Mouse (Mus musculus) limb, embryonic 11.5 days (tissue): ENCODE measurements around the gene Igsf6. TPM values are rescaled to one million over a fixed set of nuclear protein-coding genes. Genes with fewer than 3 reads are reported as not detected.

Experiments
- ATAC-seq: fragments of 200-750 bp; cut with Nextera tagmentation; 2 replicates; pipeline ENCODE4 v1.8.0; 2017; ENCODE audit warnings: low read depth; ENCODE audit not compliant: insufficient number of reproducible peaks, low FRiP score, low TSS enrichment
- DNase-seq: peaks from one replicate; pipeline ENCODE4 v3.0.0-alpha.2; 2015; ENCODE audit warnings: low spot score
- H3K27ac ChIP-seq: fragments of 300-500 bp; sonication (generic); replicated peaks from 2 replicates; pipeline ENCODE4 v1.5.1; 2014; ENCODE audit warnings: low read depth, mild to moderate bottlenecking, low read length
- H3K27me3 ChIP-seq: fragments of 300-500 bp; sonication (generic); 2 replicates; pipeline ENCODE4 v1.6.1; 2014; ENCODE audit warnings: mild to moderate bottlenecking, low read length, mixed read lengths; ENCODE audit not compliant: control insufficient read depth, insufficient read depth
- H3K36me3 ChIP-seq: fragments of 300-500 bp; sonication (generic); 2 replicates; pipeline ENCODE4 v1.6.1; 2014; ENCODE audit warnings: mild to moderate bottlenecking, low read length, moderate library complexity, mixed read lengths; ENCODE audit not compliant: control insufficient read depth, insufficient read depth
- H3K4me1 ChIP-seq: fragments of 300-500 bp; sonication (generic); 2 replicates; pipeline ENCODE4 v1.6.1; 2014; ENCODE audit warnings: low read length, mixed read lengths; ENCODE audit not compliant: control insufficient read depth, insufficient read depth
- H3K4me2 ChIP-seq: fragments of 300-500 bp; sonication (generic); 2 replicates; pipeline ENCODE4 v1.6.1; 2014; ENCODE audit warnings: low read depth, mild to moderate bottlenecking, moderate library complexity; ENCODE audit not compliant: severe bottlenecking
- H3K4me3 ChIP-seq: fragments of 300-500 bp; sonication (generic); 2 replicates; pipeline ENCODE4 v1.5.1; 2014; ENCODE audit warnings: low read depth, low read length
- H3K9ac ChIP-seq: fragments of 300-500 bp; sonication (generic); 2 replicates; pipeline ENCODE4 v1.6.1; 2014; ENCODE audit warnings: mild to moderate bottlenecking, low read length
- H3K9me3 ChIP-seq: fragments of 300-500 bp; sonication (generic); 2 replicates; pipeline ENCODE4 v1.6.1; 2016; ENCODE audit warnings: low read length; ENCODE audit not compliant: control insufficient read depth
- WGBS: fragments of 180-500 bp; shearing (Covaris S2); extraction: QIAGEN DNeasy Blood & Tissue Kit; methylation state at CpG from one replicate; pipeline ENCODE4 v1.1.7; 2014; 5-methylcytosine and 5-hydroxymethylcytosine counted together
- polyA plus RNA-seq: library from polyadenylated mRNA; unstranded; fragments of >200 nt; fragmentation: Nextera tagmentation; extraction: Ambion mirVana; gene quantifications from 2 replicates; pipeline ENCODE4 v1.2.1, GENCODE M21; 2014

The Igsf6 gene
- polyA plus RNA-seq, 1 experiment from 2014 or later: 1.1 TPM

GRCm38 (mm10) chr7:121045671-121046453 lies 28.5 kb downstream of the Igsf6 start:
- Histone ChIP-seq H3K27me3 (no peaks in the 10 kb centered on the region), H3K36me3 (no peaks in the 10 kb centered on the region), H3K9ac (no peak overlapping the region), H3K9me3 (no peaks in the 10 kb centered on the region; the same call in 1 of the 2 replicates), H3K4me3 (no peak overlapping the region), H3K27ac (no peak overlapping the region), H3K4me2 (no peak overlapping the region), H3K4me1 (no peaks in the 10 kb centered on the region)
- 91% methylated on average over 6 of the region's 6 CpGs for WGBS
- DNase-seq (no peak), ATAC-seq (no peak)

- Histone ChIP-seq H3K4me1 (no peaks in the 10 kb centered on the region), H3K4me3 (no peak overlapping the region)
- 97% methylated on average over 1 of the region's 1 CpGs for WGBS
Observed at GRCm38 (mm10) chr7:121044251-121044650, 30.1 kb downstream of the Igsf6 start.

DNA sequence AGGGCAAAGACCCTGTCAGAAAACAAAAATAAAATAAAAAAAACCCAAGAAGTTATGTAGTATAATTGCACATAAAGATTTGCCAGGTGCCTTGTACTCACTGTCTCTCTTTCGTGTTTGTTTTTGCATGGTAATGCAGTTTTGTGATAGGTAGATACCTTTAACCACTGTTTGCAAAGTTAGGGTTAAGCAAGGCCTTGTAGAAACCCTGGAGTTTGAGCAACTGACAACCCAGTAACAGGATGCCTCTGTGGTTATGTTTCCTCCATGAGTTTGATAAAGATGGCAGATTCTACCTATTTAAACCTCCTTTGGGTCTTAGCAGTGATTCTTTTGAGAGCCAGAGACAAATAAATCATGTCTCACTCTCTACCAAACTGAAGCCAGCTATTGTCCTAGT lies 30.9 kb downstream of the Igsf6 start:
- 96% methylated on average over 1 of the region's 1 CpGs for WGBS
- DNase-seq (no peak), ATAC-seq (no peak)
- Histone ChIP-seq H3K36me3 (no peaks in the 10 kb centered on the region), H3K9ac (no peak overlapping the region), H3K9me3 (no peaks in the 10 kb centered on the region; the same call in 1 of the 2 replicates), H3K27ac (no peak overlapping the region), H3K4me1 (no peaks in the 10 kb centered on the region), H3K4me3 (no peak overlapping the region), H3K4me2 (no peak overlapping the region), H3K27me3 (no peaks in the 10 kb centered on the region)

More at GRCm38 (mm10) chr7:121044251-121044650, 30.1 kb downstream of the Igsf6 start:
- DNase-seq (no peak), ATAC-seq (no peak)
- Histone ChIP-seq H3K9me3 (no peaks in the 10 kb centered on the region; the same call in 1 of the 2 replicates), H3K4me2 (no peak overlapping the region), H3K9ac (no peak overlapping the region), H3K36me3 (no peaks in the 10 kb centered on the region), H3K27ac (no peak overlapping the region), H3K27me3 (no peaks in the 10 kb centered on the region)

DNA sequence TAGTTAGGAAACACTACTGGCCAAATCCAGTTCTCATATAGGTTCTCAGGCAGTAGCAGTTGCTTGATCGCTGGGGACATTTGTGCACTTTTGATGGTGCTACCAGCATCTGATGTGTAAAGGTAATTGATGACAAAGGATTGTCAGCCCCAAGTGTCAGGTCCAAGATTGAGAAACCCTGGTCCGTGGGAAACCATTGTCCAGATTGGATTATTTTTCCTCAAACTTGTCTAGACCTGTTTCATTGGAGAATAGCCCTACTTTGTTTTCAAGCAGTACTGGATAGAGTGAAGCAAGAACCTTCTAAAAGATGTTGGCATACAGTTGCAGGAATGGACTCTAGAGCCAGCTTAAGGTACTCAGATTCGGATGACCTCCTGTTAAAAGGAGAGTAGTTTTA lies 31.4 kb downstream of the Igsf6 start:
- ATAC-seq: no peak
- peaks cover 3% of the 10 kb centered on the region; the same call in 1 of the 2 replicates for H3K4me1 ChIP-seq
- no peak overlapping the region for H3K4me3 ChIP-seq
- H3K9me3 ChIP-seq: no peaks in the 10 kb centered on the region; the same call in 1 of the 2 replicates
- H3K4me2 ChIP-seq: no peak overlapping the region
- H3K27me3 ChIP-seq: no peaks in the 10 kb centered on the region
- H3K27ac ChIP-seq: no peak overlapping the region
- H3K36me3 ChIP-seq: no peaks in the 10 kb centered on the region
- no peak overlapping the region for H3K9ac ChIP-seq
- WGBS: 94% methylated on average over 3 of the region's 3 CpGs
- DNase-seq: no peak

- ATAC-seq (no peak), DNase-seq (no peak)
- WGBS: 97% methylated on average over 1 of the region's 1 CpGs
- H3K9ac ChIP-seq: no peak overlapping the region
- H3K27ac ChIP-seq: no peak overlapping the region
- no peaks in the 10 kb centered on the region; the same call in 1 of the 2 replicates for H3K9me3 ChIP-seq
- H3K27me3 ChIP-seq: no peaks in the 10 kb centered on the region
- peaks cover 5% of the 10 kb centered on the region; the same call in 1 of the 2 replicates for H3K4me1 ChIP-seq
- no peaks in the 10 kb centered on the region for H3K36me3 ChIP-seq
- H3K4me3 ChIP-seq: no peak overlapping the region
- H3K4me2 ChIP-seq: no peak overlapping the region
Observed at GRCm38 (mm10) chr7:121041989-121042388, 32.4 kb downstream of the Igsf6 start.

DNA sequence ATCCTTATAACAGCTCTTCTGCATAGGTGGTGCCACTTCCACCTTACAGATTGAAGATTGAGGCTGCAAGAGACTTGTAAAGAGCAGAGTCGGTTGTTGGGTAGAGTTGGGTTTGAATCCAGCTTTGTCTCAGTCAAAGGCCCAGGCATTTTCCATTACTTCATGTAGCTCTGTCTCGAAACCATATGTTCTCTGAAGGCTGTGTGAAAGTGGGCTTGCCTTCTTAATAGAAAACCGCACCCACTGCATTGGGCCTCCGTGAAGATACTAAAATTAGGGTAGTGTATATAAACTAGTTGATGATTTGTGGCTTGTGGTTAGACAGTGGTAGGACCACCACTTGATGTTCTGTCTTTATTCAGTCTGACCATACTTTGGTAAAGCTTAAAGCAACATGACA lies 33.8 kb downstream of the Igsf6 start:
- H3K4me3 ChIP-seq: no peak overlapping the region
- no peak overlapping the region for H3K9ac ChIP-seq
- peaks cover 14% of the 10 kb centered on the region for H3K4me1 ChIP-seq
- H3K9me3 ChIP-seq: no peaks in the 10 kb centered on the region; the same call in 1 of the 2 replicates
- no peaks in the 10 kb centered on the region for H3K27me3 ChIP-seq
- no peak overlapping the region for H3K27ac ChIP-seq
- H3K36me3 ChIP-seq: no peaks in the 10 kb centered on the region
- H3K4me2 ChIP-seq: no peak overlapping the region
- no peak for DNase-seq
- 93% methylated on average over 4 of the region's 4 CpGs for WGBS
- ATAC-seq: no peak

DNA sequence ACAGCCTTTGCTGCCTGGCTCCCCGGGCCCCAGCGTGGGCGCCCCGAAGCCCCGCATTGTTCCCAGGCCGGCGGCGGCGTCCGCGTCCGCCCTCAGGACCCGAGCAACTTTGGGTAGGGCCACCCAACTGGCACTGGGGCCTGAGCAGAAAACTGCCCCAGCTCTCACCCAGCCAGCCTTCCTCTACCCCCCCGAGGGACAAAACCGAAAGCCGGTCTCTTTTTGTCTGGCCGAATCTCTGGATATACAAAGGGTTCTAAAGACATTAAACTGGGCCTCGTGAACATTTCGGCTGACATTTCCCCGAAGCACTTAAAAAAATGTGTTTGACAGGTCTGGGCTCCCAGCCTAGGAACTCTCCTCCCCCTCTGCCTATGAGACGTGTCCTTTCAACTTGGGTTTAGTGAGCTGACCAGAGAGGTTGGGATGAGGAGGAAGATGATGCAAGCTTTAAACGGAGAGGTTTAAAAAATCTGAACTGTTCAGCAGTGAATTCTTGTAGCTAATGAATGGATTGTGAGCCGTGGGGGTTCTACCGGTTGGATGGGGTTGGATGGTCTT lies 39.1 kb downstream of the Igsf6 start:
- H3K9me3 ChIP-seq: no peaks in the 10 kb centered on the region
- 1% methylated on average over 24 of the region's 24 CpGs for WGBS
- peaks cover 14% of the 10 kb centered on the region for H3K4me1 ChIP-seq
- H3K27me3 ChIP-seq: no peaks in the 10 kb centered on the region
- DNase-seq (peak; percentile 60), ATAC-seq (peak; percentile 40)
- no peaks in the 10 kb centered on the region for H3K36me3 ChIP-seq
- peak overlapping the region; percentile 97 for H3K27ac ChIP-seq
- peak overlapping the region; percentile 97 for H3K4me3 ChIP-seq
- peak overlapping the region; percentile 100 for H3K9ac ChIP-seq
- H3K4me2 ChIP-seq: peak overlapping the region; percentile 72

DNA sequence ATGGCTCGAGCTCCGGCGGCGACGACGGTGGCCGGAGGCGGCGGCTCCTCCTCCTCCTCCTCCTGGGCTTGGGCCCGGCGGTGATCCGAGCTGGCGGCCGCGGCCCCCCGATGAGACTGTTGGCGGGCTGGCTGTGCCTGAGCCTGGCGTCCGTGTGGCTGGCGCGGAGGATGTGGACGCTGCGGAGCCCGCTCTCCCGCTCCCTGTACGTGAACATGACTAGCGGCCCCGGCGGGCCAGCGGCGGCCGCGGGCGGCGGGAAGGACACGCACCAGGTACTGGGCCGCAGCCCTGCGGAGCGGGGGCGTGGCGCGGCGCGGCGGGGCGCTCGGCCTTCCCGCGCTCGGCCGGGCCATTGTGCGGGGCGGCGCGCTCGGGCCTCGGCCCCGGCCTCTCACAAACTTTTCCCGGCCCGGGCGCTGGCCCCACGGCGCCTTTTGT lies 39.7 kb downstream of the Igsf6 start:
- 0% methylated on average over 46 of the region's 63 CpGs for WGBS
- Histone ChIP-seq H3K4me3 (peak overlapping the region; percentile 97), H3K36me3 (no peaks in the 10 kb centered on the region), H3K9me3 (no peaks in the 10 kb centered on the region), H3K4me1 (peaks cover 14% of the 10 kb centered on the region), H3K27ac (peak overlapping the region; percentile 97), H3K4me2 (peak overlapping the region; percentile 72; the same call in 1 of the 2 replicates), H3K9ac (peak overlapping the region; percentile 100), H3K27me3 (no peaks in the 10 kb centered on the region)
- ATAC-seq (peak; percentile 71), DNase-seq (no peak)
